Comparison of ENCODE assay signal across 28 mouse cellular contexts in the genomic region with DNA sequence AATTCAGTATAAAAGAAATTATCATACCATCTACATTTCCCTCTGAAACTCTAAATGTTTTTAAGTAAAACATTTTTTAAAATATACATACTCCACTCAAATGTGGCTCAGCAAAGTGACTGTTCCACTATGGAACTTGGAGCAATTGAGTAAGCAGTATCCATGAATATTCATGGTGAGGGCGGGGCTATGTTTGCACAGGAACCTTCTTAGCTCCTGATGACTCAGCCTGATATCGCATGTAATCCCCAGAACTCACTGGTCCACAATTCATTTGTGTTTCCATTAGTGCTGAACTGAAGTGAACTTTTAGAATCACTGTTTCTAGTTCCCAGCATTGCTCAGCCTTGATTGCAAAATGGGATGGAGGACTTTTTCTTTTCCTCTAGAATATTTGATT.
DNase-seq lines count a peak whose midpoint lies in the region; ATAC-seq lines count a peak whose summit lies in the region.
"Had no signal": no experiment of that assay in that cellular context is flagged by ENCODE, and none has a peak within 500 bp of the region (broad histone marks: within the 10 kb centered on the region; RNA-seq: fewer than 3 reads in every experiment).

No protein-coding gene starts in this region.

- H3K27ac ChIP-seq in forebrain, embryonic 12.5 days: no peak overlapping the region
- H3K27ac ChIP-seq in forebrain, embryonic 13.5 days: no peak overlapping the region
- no peak overlapping the region for H3K27ac ChIP-seq in midbrain, embryonic 14.5 days (replicated peaks; ENCODE audit: low read depth, low read length)
- no peak overlapping the region for H3K27ac ChIP-seq in midbrain, embryonic 13.5 days
- H3K27ac ChIP-seq: embryonic facial prominence, embryonic 12.5 days; hindbrain, embryonic 10.5 days; intestine, embryonic 15.5 days; liver, embryonic 14.5 days; midbrain, embryonic 12.5 days had no signal

- H3K27me3 ChIP-seq in forebrain, embryonic 12.5 days: no peaks in the 10 kb centered on the region
- no peaks in the 10 kb centered on the region for H3K27me3 ChIP-seq in forebrain, embryonic 13.5 days
- no peaks in the 10 kb centered on the region for H3K27me3 ChIP-seq in midbrain, embryonic 14.5 days (ENCODE audit: control insufficient read depth, insufficient read depth, low read length)
- H3K27me3 ChIP-seq in midbrain, embryonic 13.5 days: no peaks in the 10 kb centered on the region
- H3K27me3 ChIP-seq: embryonic facial prominence, embryonic 12.5 days; intestine, embryonic 15.5 days; midbrain, embryonic 12.5 days had no signal

- no peak overlapping the region for H3K4me2 ChIP-seq in forebrain, embryonic 12.5 days
- no peak overlapping the region for H3K4me2 ChIP-seq in forebrain, embryonic 13.5 days
- no peak overlapping the region for H3K4me2 ChIP-seq in midbrain, embryonic 14.5 days (ENCODE audit: low read length)
- H3K4me2 ChIP-seq in midbrain, embryonic 13.5 days (replicated peaks): no peak overlapping the region
- H3K4me2 ChIP-seq: embryonic facial prominence, embryonic 12.5 days; intestine, embryonic 15.5 days; lung, embryonic 14.5 days; midbrain, embryonic 12.5 days had no signal

- H3K9me3 ChIP-seq in forebrain, embryonic 12.5 days: no peaks in the 10 kb centered on the region
- H3K9me3 ChIP-seq in forebrain, embryonic 13.5 days (replicated peaks): no peaks in the 10 kb centered on the region
- no peaks in the 10 kb centered on the region for H3K9me3 ChIP-seq in midbrain, embryonic 14.5 days (ENCODE audit: control insufficient read depth, low read length)
- no peaks in the 10 kb centered on the region for H3K9me3 ChIP-seq in midbrain, embryonic 13.5 days
- H3K9me3 ChIP-seq: embryonic facial prominence, embryonic 12.5 days; hindbrain, embryonic 10.5 days; intestine, embryonic 15.5 days; midbrain, embryonic 12.5 days had no signal

- peak; percentile 68; the same call in 1 of the 2 replicates for ATAC-seq in forebrain, embryonic 12.5 days (ENCODE audit: low FRiP score)
- ATAC-seq in forebrain, embryonic 13.5 days: no peak
- ATAC-seq in midbrain, embryonic 14.5 days (ENCODE audit: low FRiP score, low TSS enrichment): no peak
- no peak for ATAC-seq in midbrain, embryonic 13.5 days
- ATAC-seq: activated CD4-positive, CD25-positive, alpha-beta regulatory T cell, adult 4 months; CD4-positive, CD25-positive, alpha-beta regulatory T cell, adult 4 months; hindbrain, embryonic 16.5 days; intestine, embryonic 15.5 days had no signal

- no peaks in the 10 kb centered on the region for H3K36me3 ChIP-seq in forebrain, embryonic 12.5 days (replicated peaks)
- no peaks in the 10 kb centered on the region for H3K36me3 ChIP-seq in forebrain, embryonic 13.5 days (ENCODE audit: poor library complexity, severe bottlenecking)
- no peaks in the 10 kb centered on the region for H3K36me3 ChIP-seq in midbrain, embryonic 14.5 days (ENCODE audit: control insufficient read depth, insufficient read depth, low read length)
- H3K36me3 ChIP-seq in midbrain, embryonic 13.5 days: no peaks in the 10 kb centered on the region
- H3K36me3 ChIP-seq: embryonic facial prominence, embryonic 12.5 days; hindbrain, embryonic 10.5 days; intestine, embryonic 15.5 days; midbrain, embryonic 12.5 days had no signal

- no peak overlapping the region for H3K9ac ChIP-seq in forebrain, embryonic 12.5 days
- H3K9ac ChIP-seq in forebrain, embryonic 13.5 days: no peak overlapping the region
- no peak overlapping the region for H3K9ac ChIP-seq in midbrain, embryonic 14.5 days (replicated peaks; ENCODE audit: low read length)
- H3K9ac ChIP-seq in midbrain, embryonic 13.5 days (replicated peaks): no peak overlapping the region
- H3K9ac ChIP-seq: embryonic facial prominence, embryonic 12.5 days; intestine, embryonic 15.5 days; liver, embryonic 14.5 days; lung, embryonic 14.5 days; midbrain, embryonic 12.5 days had no signal

- 55% methylated on average over 2 of the region's 2 CpGs for WGBS in forebrain, embryonic 12.5 days
- WGBS in forebrain, embryonic 13.5 days: 53% methylated on average over 2 of the region's 2 CpGs
- WGBS in midbrain, embryonic 14.5 days: 51% methylated on average over 2 of the region's 2 CpGs
- 54% methylated on average over 2 of the region's 2 CpGs for WGBS in midbrain, embryonic 13.5 days

- H3K4me3 ChIP-seq in forebrain, embryonic 12.5 days (replicated peaks): no peak overlapping the region
- H3K4me3 ChIP-seq in forebrain, embryonic 13.5 days: no peak overlapping the region
- no peak overlapping the region for H3K4me3 ChIP-seq in midbrain, embryonic 14.5 days (replicated peaks; ENCODE audit: low read depth, low read length)
- H3K4me3 ChIP-seq in midbrain, embryonic 13.5 days (replicated peaks): no peak overlapping the region
- H3K4me3 ChIP-seq: embryonic facial prominence, embryonic 12.5 days; hindbrain, embryonic 10.5 days; intestine, embryonic 15.5 days; midbrain, embryonic 12.5 days had no signal

- DNase-seq in midbrain, embryonic 14.5 days: peak; percentile 5
- DNase-seq in R1 (ENCODE audit: low read depth, low spot score): peak; percentile 40
- peak; percentile 8 for DNase-seq in fibroblast of lung, adult 2 months (ENCODE audit: low read depth)
- no peak for DNase-seq in kidney, adult 11 months
- DNase-seq in frontal cortex, postnatal 10 days (ENCODE audit: low spot score in 2 of 2): no peak
- DNase-seq: adrenal gland, adult 8-10 months; cerebellum, adult 18-20 months; cerebellum, postnatal 14 days; gastrocnemius, postnatal 10 days; heart, postnatal 14 days; kidney, adult 9 months; kidney, postnatal 14 days; layer of hippocampus, adult 9-11 months; liver; lung, embryonic 14.5 days; right cerebral cortex, postnatal 14 days; thymus, postnatal 4 days had no signal

- H3K4me1 ChIP-seq in forebrain, embryonic 12.5 days: no peaks in the 10 kb centered on the region
- no peaks in the 10 kb centered on the region for H3K4me1 ChIP-seq in forebrain, embryonic 13.5 days
- H3K4me1 ChIP-seq in midbrain, embryonic 14.5 days (ENCODE audit: control insufficient read depth, insufficient read depth, low read length): no peaks in the 10 kb centered on the region
- H3K4me1 ChIP-seq in midbrain, embryonic 13.5 days (replicated peaks): no peaks in the 10 kb centered on the region
- H3K4me1 ChIP-seq: embryonic facial prominence, embryonic 12.5 days; hindbrain, embryonic 10.5 days; intestine, embryonic 15.5 days; midbrain, embryonic 12.5 days had no signal

Comparison
In these comparisons a context has a peak if more than half of its experiments do, and no peak if none do; other contexts are left out.
1. DNase-seq: peak in midbrain, embryonic 14.5 days (single experiment), R1 (single experiment) and fibroblast of lung, adult 2 months (single experiment); none in kidney, adult 11 months (single experiment) and frontal cortex, postnatal 10 days (0 of 2).